Mouse (Mus musculus) Muller cell, postnatal 12 days (primary cell): Measurements from ENCODE around the gene AA986860.

Experiments used
- DNase-seq: peaks from one replicate; pipeline ENCODE4 v3.0.0-alpha.2; 2015; ENCODE audit errors: inconsistent ontology term

Gene AA986860

GRCm38 (mm10) chr1:130775691-130776331 is 44.0 kb downstream of the AA986860 start:
- DNase-seq: no peak

DNA sequence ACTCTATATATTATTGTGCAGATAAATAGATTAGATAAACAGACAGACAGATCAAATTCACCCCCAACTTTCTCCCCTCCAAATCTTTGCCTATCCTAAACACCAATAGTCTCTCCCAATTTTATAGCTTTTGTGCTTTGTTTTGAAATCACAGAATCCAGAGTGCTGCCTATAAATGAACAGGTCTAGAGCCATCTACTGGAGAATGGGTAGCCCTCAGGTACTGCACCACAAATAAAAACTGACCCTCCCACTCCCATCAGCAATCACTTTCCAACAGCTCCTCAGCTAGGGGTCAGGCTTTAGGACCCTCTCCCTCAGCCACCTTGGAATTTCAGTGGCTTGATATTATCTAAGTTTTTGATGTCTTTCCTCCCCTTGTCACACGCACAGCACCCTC is 44.9 kb downstream of the AA986860 start:
- no peak for DNase-seq

- DNase-seq: no peak
Measured at GRCm38 (mm10) chr1:130779867-130780266, 48.1 kb downstream of the AA986860 start.

- DNase-seq: no peak
Measured at GRCm38 (mm10) chr1:130784054-130784453, 52.3 kb downstream of the AA986860 start.

- no peak for DNase-seq
Measured at GRCm38 (mm10) chr1:130787001-130787400, 55.2 kb downstream of the AA986860 start.

DNA sequence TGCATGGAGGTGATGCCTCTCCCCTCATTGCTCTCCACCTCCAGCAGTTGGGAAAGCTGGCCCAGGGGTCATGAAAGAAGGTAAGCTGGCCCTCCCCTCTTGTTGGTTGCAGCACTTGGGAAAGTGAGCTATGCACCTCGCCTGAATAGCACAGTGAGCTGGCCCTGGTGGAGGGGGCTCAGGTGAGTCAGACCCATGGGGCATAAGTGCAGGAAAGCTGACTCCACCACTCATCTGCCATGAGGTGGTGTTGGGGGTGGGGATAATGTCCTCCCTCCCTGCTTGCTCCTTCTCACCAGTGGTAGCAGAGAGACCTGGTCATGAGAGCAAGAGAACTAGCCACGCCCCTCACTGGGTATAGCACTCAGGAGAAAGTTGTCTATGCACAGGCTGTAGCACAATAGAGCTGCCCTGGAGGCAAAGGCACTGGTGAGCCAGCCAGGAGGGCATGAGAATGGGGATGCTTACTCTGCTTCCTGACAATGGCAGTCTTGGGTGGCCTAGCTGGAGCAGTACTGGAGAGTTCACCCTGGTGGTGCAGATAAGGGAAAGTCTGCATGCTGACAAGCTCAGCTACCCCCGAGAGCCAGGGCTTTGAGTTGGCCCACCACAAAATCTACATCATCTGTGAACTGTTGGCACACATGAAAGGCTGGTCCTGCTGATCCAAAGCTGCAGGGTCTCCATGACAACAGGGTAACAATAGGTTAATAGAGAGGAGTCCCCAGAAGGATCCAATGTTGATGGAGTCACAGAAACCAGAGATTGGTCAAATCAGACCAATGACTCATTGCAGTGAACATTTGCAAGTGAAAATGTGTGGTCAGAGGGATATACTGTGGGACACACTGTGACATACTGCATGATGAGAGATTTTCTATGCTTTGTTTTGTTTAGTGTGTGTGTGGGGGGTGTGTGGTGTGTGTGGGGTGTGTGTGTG is 58.0 kb downstream of the AA986860 start:
- no peak for DNase-seq
